24 mouse cellular contexts compared by ENCODE assay signal in genomic region chr9:108239951-108240350, GRCm38 (mm10). TPM values are rescaled to one million over a fixed set of nuclear protein-coding genes. Genes with fewer than 3 reads are reported as not detected.
DNase-seq lines count a peak whose midpoint lies in the region; ATAC-seq and TF ChIP-seq lines count a peak whose summit lies in the region.
"Had no signal": no experiment of that assay in that cellular context is flagged by ENCODE, and none has a peak within 500 bp of the region (broad histone marks: within the 10 kb centered on the region; RNA-seq: fewer than 3 reads in every experiment).

No protein-coding gene starts in this region.

- ATAC-seq in heart, embryonic 13.5 days (ENCODE audit: extremely low read depth, insufficient number of reproducible peaks, low FRiP score, low TSS enrichment), result no peak
- no peak for ATAC-seq in lung, embryonic 14.5 days (ENCODE audit: insufficient read depth)
- no peak for ATAC-seq in forebrain, embryonic 13.5 days
- ATAC-seq: forebrain, embryonic 15.5 days; midbrain, embryonic 13.5 days had no signal

- WGBS in heart, embryonic 13.5 days, result 54% methylated on average over 5 of the region's 5 CpGs
- WGBS in heart, adult 2 months, result 66% methylated on average over 5 of the region's 5 CpGs
- 54% methylated on average over 5 of the region's 5 CpGs for WGBS in lung, embryonic 14.5 days
- WGBS in forebrain, embryonic 13.5 days, result 67% methylated on average over 5 of the region's 5 CpGs

- H3K27me3 ChIP-seq in heart, embryonic 13.5 days (replicated peaks), result no peaks in the 10 kb centered on the region
- H3K27me3 ChIP-seq in heart, adult 2 months (ENCODE audit: control insufficient read depth, insufficient read depth, low read length), result no peaks in the 10 kb centered on the region
- no peaks in the 10 kb centered on the region for H3K27me3 ChIP-seq in lung, embryonic 14.5 days (ENCODE audit: insufficient read depth, low read length)
- H3K27me3 ChIP-seq in ES-Bruce4 (ENCODE audit: control insufficient read depth, insufficient read depth, low read length, poor library complexity, severe bottlenecking), result no peaks in the 10 kb centered on the region
- no peaks in the 10 kb centered on the region for H3K27me3 ChIP-seq in forebrain, embryonic 13.5 days
- H3K27me3 ChIP-seq: embryonic facial prominence, embryonic 12.5 days; forebrain, embryonic 15.5 days; liver, embryonic 13.5 days; megakaryocyte, embryonic 14.5 days; midbrain, embryonic 13.5 days; stomach, embryonic 15.5 days had no signal

- no peak for DNase-seq in heart, adult 2 months
- peak; percentile 15 for DNase-seq in lung, embryonic 14.5 days
- no peak for DNase-seq in lung, postnatal 36 days
- DNase-seq in ZHBTc4 (ENCODE audit: low read depth, low spot score), result peak; percentile 32
- no peak for DNase-seq in urinary bladder, adult 18-20 months (ENCODE audit: low spot score in 2 of 2)
- DNase-seq: adrenal gland, adult 2 months; cerebellum, adult 11 months; cerebellum, postnatal 10 days; gastrocnemius, postnatal 10 days; heart, adult 11 months; kidney, adult 11 months; layer of hippocampus, adult 9-11 months; liver, embryonic 13.5 days; lung, adult 2 months; thymus, postnatal 36 days had no signal

- intact Hi-C loops in heart, adult 2 months (cut with DNase I), result no loop called here

- peaks cover 54% of the 10 kb centered on the region for H3K4me1 ChIP-seq in heart, embryonic 13.5 days
- H3K4me1 ChIP-seq in heart, adult 2 months (ENCODE audit: control insufficient read depth, insufficient read depth, low read length), result peaks cover 6% of the 10 kb centered on the region
- H3K4me1 ChIP-seq in lung, embryonic 14.5 days (ENCODE audit: insufficient read depth), result 0 out of 2 replicates have a peak, but pooled peaks cover 2% of the 10 kb centered on the region
- no peaks in the 10 kb centered on the region for H3K4me1 ChIP-seq in ES-Bruce4 (ENCODE audit: control insufficient read depth, insufficient read depth, low read length)
- no peaks in the 10 kb centered on the region for H3K4me1 ChIP-seq in forebrain, embryonic 13.5 days
- H3K4me1 ChIP-seq: embryonic facial prominence, embryonic 12.5 days; midbrain, embryonic 13.5 days; stomach, embryonic 15.5 days had no signal

- H3K36me3 ChIP-seq in heart, embryonic 13.5 days, result peaks cover 26% of the 10 kb centered on the region
- peaks cover 11% of the 10 kb centered on the region for H3K36me3 ChIP-seq in heart, adult 2 months (ENCODE audit: control insufficient read depth, insufficient read depth, low read length)
- peaks cover 9% of the 10 kb centered on the region for H3K36me3 ChIP-seq in lung, embryonic 14.5 days (ENCODE audit: insufficient read depth)
- peaks cover 6% of the 10 kb centered on the region; the same call in 1 of the 2 replicates for H3K36me3 ChIP-seq in ES-Bruce4 (ENCODE audit: control insufficient read depth, insufficient read depth, low read length, poor library complexity, severe bottlenecking)
- peaks cover 6% of the 10 kb centered on the region; the same call in 1 of the 2 replicates for H3K36me3 ChIP-seq in forebrain, embryonic 13.5 days (ENCODE audit: poor library complexity, severe bottlenecking)
- H3K36me3 ChIP-seq: embryonic facial prominence, embryonic 12.5 days; liver, embryonic 13.5 days; stomach, embryonic 15.5 days had no signal

- TF ChIP-seq EP300 in heart, adult 2 months (IDR thresholded peaks at IDR 0.05; ENCODE audit: insufficient read depth, low read depth, low read length), result no peak
- TF ChIP-seq EP300 in ES-Bruce4 (IDR thresholded peaks at IDR 0.05; ENCODE audit: insufficient read depth, low read depth, low read length), result no peak

- H3K27ac ChIP-seq in heart, embryonic 13.5 days (replicated peaks), result peak overlapping the region; percentile 24; the same call in 1 of the 2 replicates
- H3K27ac ChIP-seq in heart, adult 2 months, result no peak overlapping the region
- peak overlapping the region; percentile 54; the same call in 1 of the 2 replicates for H3K27ac ChIP-seq in lung, embryonic 14.5 days (ENCODE audit: low read depth)
- H3K27ac ChIP-seq in ES-Bruce4 (ENCODE audit: insufficient read depth, low read length), result 0 out of 2 replicates have a peak overlapping the region, but pooled peaks have one; percentile 39
- no peak overlapping the region for H3K27ac ChIP-seq in forebrain, embryonic 13.5 days
- H3K27ac ChIP-seq: embryonic facial prominence, embryonic 12.5 days; forebrain, embryonic 15.5 days; liver, embryonic 13.5 days; midbrain, embryonic 13.5 days; stomach, embryonic 15.5 days had no signal

- no peaks in the 10 kb centered on the region for H3K9me3 ChIP-seq in heart, embryonic 13.5 days
- no peaks in the 10 kb centered on the region for H3K9me3 ChIP-seq in lung, embryonic 14.5 days (ENCODE audit: low read depth, low read length)
- H3K9me3 ChIP-seq in ES-Bruce4 (replicated peaks; ENCODE audit: control insufficient read depth, insufficient read depth, low read length, poor library complexity, severe bottlenecking), result no peaks in the 10 kb centered on the region
- no peaks in the 10 kb centered on the region for H3K9me3 ChIP-seq in forebrain, embryonic 13.5 days (replicated peaks)
- H3K9me3 ChIP-seq: embryonic facial prominence, embryonic 12.5 days; forebrain, embryonic 15.5 days; liver, embryonic 13.5 days; megakaryocyte, embryonic 14.5 days; midbrain, embryonic 13.5 days; stomach, embryonic 15.5 days had no signal

- TF ChIP-seq POLR2A in heart, adult 2 months (IDR thresholded peaks at IDR 0.05; ENCODE audit: insufficient read depth, low read depth, low read length), result no peak
- no peak for TF ChIP-seq POLR2A in ES-Bruce4 (IDR thresholded peaks at IDR 0.05; ENCODE audit: insufficient read depth, low read length)

- no peak for TF ChIP-seq CTCF in heart, adult 2 months (IDR thresholded peaks at IDR 0.05)
- no peak for TF ChIP-seq CTCF in lung, embryonic 14.5 days (IDR thresholded peaks at IDR 0.05; ENCODE audit: low read depth)
- no peak for TF ChIP-seq CTCF in ES-Bruce4 (IDR thresholded peaks at IDR 0.05; ENCODE audit: low read depth, low read length)

- H3K9ac ChIP-seq in heart, embryonic 13.5 days, result no peak overlapping the region
- H3K9ac ChIP-seq in heart, adult 2 months (ENCODE audit: low read depth, low read length), result no peak overlapping the region
- no peak overlapping the region for H3K9ac ChIP-seq in lung, embryonic 14.5 days
- H3K9ac ChIP-seq in ES-Bruce4 (ENCODE audit: low read depth, poor library complexity, severe bottlenecking), result no peak overlapping the region
- no peak overlapping the region for H3K9ac ChIP-seq in forebrain, embryonic 13.5 days
- H3K9ac ChIP-seq: embryonic facial prominence, embryonic 12.5 days; forebrain, embryonic 15.5 days; liver, embryonic 13.5 days; midbrain, embryonic 13.5 days; stomach, embryonic 15.5 days had no signal

- no peak overlapping the region for H3K4me3 ChIP-seq in heart, embryonic 13.5 days
- H3K4me3 ChIP-seq in heart, adult 2 months, result no peak overlapping the region
- H3K4me3 ChIP-seq in lung, embryonic 14.5 days (ENCODE audit: low read depth, low read length), result no peak overlapping the region
- H3K4me3 ChIP-seq in ES-Bruce4 (ENCODE audit: low read depth, low read length), result no peak overlapping the region
- no peak overlapping the region for H3K4me3 ChIP-seq in forebrain, embryonic 13.5 days
- H3K4me3 ChIP-seq: embryonic facial prominence, embryonic 12.5 days; erythroblast, embryonic 14.5 days; forebrain, embryonic 15.5 days; liver, embryonic 13.5 days; megakaryocyte, embryonic 14.5 days; midbrain, embryonic 13.5 days; stomach, embryonic 15.5 days had no signal

- no peak overlapping the region for H3K4me2 ChIP-seq in heart, embryonic 13.5 days
- no peak overlapping the region for H3K4me2 ChIP-seq in lung, embryonic 14.5 days
- no peak overlapping the region for H3K4me2 ChIP-seq in forebrain, embryonic 13.5 days
- H3K4me2 ChIP-seq: embryonic facial prominence, embryonic 12.5 days; forebrain, embryonic 15.5 days; liver, embryonic 13.5 days; midbrain, embryonic 13.5 days; stomach, embryonic 15.5 days had no signal

- peaks cover 4% of the 10 kb centered on the region; the same call in 1 of the 2 replicates for H3K79me2 ChIP-seq in heart, adult 2 months (replicated peaks; ENCODE audit: control insufficient read depth, insufficient read depth, low read length)

RNA-seq across cellular contexts. Expression of gene Dag1, which starts 23.8 kb away (rescaled TPM):
- 136 and 138 TPM in 2 replicates for polyA plus RNA-seq in heart, embryonic 13.5 days (2015; fragmentation: Nextera tagmentation; extraction: Ambion mirVana)
- 100 to 1,000 TPM; 305 to 347 TPM for total RNA-seq in heart, adult 2 months (2021)
- 124 and 157 TPM in 2 replicates for polyA plus RNA-seq in heart, adult 2 months (2012; rRNA removed)
- polyA plus RNA-seq in lung, embryonic 14.5 days (2014; fragmentation: Nextera tagmentation; extraction: Ambion mirVana), result 102 and 106 TPM in 2 replicates
- polyA plus RNA-seq in ES-Bruce4 (2011; ENCODE audit: insufficient read depth, insufficient read length, low read depth, missing spikeins), result 116 and 124 TPM in 2 replicates
- 40.8 and 45.4 TPM in 2 replicates for polyA plus RNA-seq in forebrain, embryonic 13.5 days (2015; fragmentation: Nextera tagmentation; extraction: Ambion mirVana)

RNA-seq across cellular contexts. Expression of gene Bsn, which starts 49.8 kb away (rescaled TPM):
- polyA plus RNA-seq in heart, embryonic 13.5 days (2015; fragmentation: Nextera tagmentation; extraction: Ambion mirVana), result 0.32 and 0.36 TPM in 2 replicates
- total RNA-seq in heart, adult 2 months (2021), result under 1 TPM; 0.03 to 0.05 TPM
- polyA plus RNA-seq in heart, adult 2 months (2012; rRNA removed), result 0.06 and 0.10 TPM in 2 replicates
- 0.15 and 0.24 TPM in 2 replicates for polyA plus RNA-seq in lung, embryonic 14.5 days (2014; fragmentation: Nextera tagmentation; extraction: Ambion mirVana)
- polyA plus RNA-seq in ES-Bruce4 (2011; ENCODE audit: insufficient read depth, insufficient read length, low read depth, missing spikeins), result 0.43 and 0.62 TPM in 2 replicates
- 4.7 TPM in 2 replicates for polyA plus RNA-seq in forebrain, embryonic 13.5 days (2015; fragmentation: Nextera tagmentation; extraction: Ambion mirVana)

RNA-seq across cellular contexts. Expression of gene Nicn1, which starts 50.3 kb away (rescaled TPM):
- 23.6 and 24.3 TPM in 2 replicates for polyA plus RNA-seq in heart, embryonic 13.5 days (2015; fragmentation: Nextera tagmentation; extraction: Ambion mirVana)
- total RNA-seq in heart, adult 2 months (2021), result 10 to 100 TPM; 21.0 to 21.5 TPM
- polyA plus RNA-seq in heart, adult 2 months (2012; rRNA removed), result 24.1 and 37.1 TPM in 2 replicates
- 33.1 and 34.3 TPM in 2 replicates for polyA plus RNA-seq in lung, embryonic 14.5 days (2014; fragmentation: Nextera tagmentation; extraction: Ambion mirVana)
- 18.3 and 23.1 TPM in 2 replicates for polyA plus RNA-seq in ES-Bruce4 (2011; ENCODE audit: insufficient read depth, insufficient read length, low read depth, missing spikeins)
- 94.9 and 95.4 TPM in 2 replicates for polyA plus RNA-seq in forebrain, embryonic 13.5 days (2015; fragmentation: Nextera tagmentation; extraction: Ambion mirVana)
- polyA plus RNA-seq: erythroblast, embryonic 14.5 days had no signal

RNA-seq across cellular contexts. Expression of gene Amt, which starts 56.7 kb away (rescaled TPM):
- 10.9 and 12.9 TPM in 2 replicates for polyA plus RNA-seq in heart, embryonic 13.5 days (2015; fragmentation: Nextera tagmentation; extraction: Ambion mirVana)
- total RNA-seq in heart, adult 2 months (2021), result 1 to 10 TPM; 4.0 to 4.6 TPM
- polyA plus RNA-seq in heart, adult 2 months (2012; rRNA removed), result 4.8 and 9.2 TPM in 2 replicates
- 20.9 and 21.3 TPM in 2 replicates for polyA plus RNA-seq in lung, embryonic 14.5 days (2014; fragmentation: Nextera tagmentation; extraction: Ambion mirVana)
- 69.2 and 69.3 TPM in 2 replicates for polyA plus RNA-seq in ES-Bruce4 (2011; ENCODE audit: insufficient read depth, insufficient read length, low read depth, missing spikeins)
- 25.3 and 26.7 TPM in 2 replicates for polyA plus RNA-seq in forebrain, embryonic 13.5 days (2015; fragmentation: Nextera tagmentation; extraction: Ambion mirVana)
- polyA plus RNA-seq: erythroblast, embryonic 14.5 days had no signal

Comparison
In these comparisons a context has a peak if more than half of its experiments do, and no peak if none do; other contexts are left out.
1. H3K27ac ChIP-seq: peak in heart, embryonic 13.5 days (single experiment), lung, embryonic 14.5 days (single experiment) and ES-Bruce4 (single experiment); none in heart, adult 2 months (single experiment) and forebrain, embryonic 13.5 days (single experiment).
2. DNase-seq: peak in lung, embryonic 14.5 days (single experiment) and ZHBTc4 (single experiment); none in heart, adult 2 months (0 of 2), lung, postnatal 36 days (single experiment) and urinary bladder, adult 18-20 months (0 of 2).